Mouse (Mus musculus) kidney, adult 2 months (tissue): Measurements from ENCODE around the gene Edc3. TPM values are rescaled to one million over a fixed set of nuclear protein-coding genes. Genes with fewer than 3 reads are reported as not detected.

Source experiments
- DNase-seq: peaks from one replicate; pipeline ENCODE4 v3.0.0; 2021
- H3K27ac ChIP-seq: fragments of 200-500 bp; 2 replicates; pipeline ENCODE4 v1.5.1; 2012; ENCODE audit warnings: low read depth, low read length, control low read depth, inconsistent platforms; ENCODE audit not compliant: insufficient read depth
- H3K27me3 ChIP-seq: fragments of 200-500 bp; replicated peaks from 2 replicates; pipeline ENCODE4 v1.6.1; 2012; ENCODE audit warnings: mild to moderate bottlenecking, moderate library complexity, low read length, inconsistent platforms; ENCODE audit not compliant: control insufficient read depth, insufficient read depth
- H3K36me3 ChIP-seq: fragments of 200-500 bp; 2 replicates; pipeline ENCODE4 v1.6.1; 2012; ENCODE audit warnings: mild to moderate bottlenecking, moderate library complexity, low read length, inconsistent platforms; ENCODE audit not compliant: control insufficient read depth, insufficient read depth
- H3K4me1 ChIP-seq: fragments of 200-500 bp; 2 replicates; pipeline ENCODE4 v1.6.1; 2011; ENCODE audit warnings: low read length; ENCODE audit not compliant: control insufficient read depth, insufficient read depth
- H3K4me3 ChIP-seq: fragments of 200-500 bp; 2 replicates; pipeline ENCODE4 v1.5.1; 2011; ENCODE audit warnings: mild to moderate bottlenecking, low read depth, low read length, control low read depth; ENCODE audit not compliant: insufficient read depth
- CTCF ChIP-seq: fragments of 200-500 bp; conservative IDR thresholded peaks from 2 replicates; pipeline ENCODE4 v1.5.1; 2011; ENCODE audit warnings: low read depth, mild to moderate bottlenecking, control low read depth, low read length, moderate library complexity, mixed read lengths; ENCODE audit not compliant: insufficient read depth, insufficient read length
- POLR2A ChIP-seq: fragments of 200-500 bp; IDR thresholded peaks from one replicate; pipeline ENCODE4 v1.6.1; 2011; ENCODE audit warnings: low read depth, low read length, control low read depth
- WGBS: fragments of 180-500 bp; shearing (Covaris S2); methylation state at CpG from one replicate; pipeline ENCODE4 v1.1.7; 2018; 5-methylcytosine and 5-hydroxymethylcytosine counted together
- polyA plus RNA-seq: library from polyadenylated mRNA; depleted of rRNA; stranded (reverse); fragments of >200 nt; gene quantifications from 2 replicates; pipeline ENCODE4 v1.2.3, GENCODE M21; 2012; rRNA removed

The Edc3 gene
- polyA plus RNA-seq, 1 experiment = 7.9 TPM

- Histone ChIP-seq H3K4me3 (no peak overlapping the region), H3K36me3 (no peaks in the 10 kb centered on the region; the same call in 1 of the 2 replicates), H3K4me1 (peaks cover under 1% of the 10 kb centered on the region; the same call in 1 of the 2 replicates), H3K27me3 (no peaks in the 10 kb centered on the region), H3K27ac (no peak overlapping the region)
- DNase-seq = no peak
- TF ChIP-seq POLR2A (no peak), CTCF (no peak)
- 96% methylated on average over 9 of the region's 9 CpGs for WGBS
Observed at GRCm38 (mm10) chr9:57800325-57800975, 92.1 kb downstream of the Edc3 start.

Other genes with a start within 250 kb of the Edc3 start
- gene Scamp5, start 240.5 kb upstream of the Edc3 start, polyA plus RNA-seq = 76.4 and 83.5 TPM in 2 replicates
- 0.36 and 0.94 TPM in 2 replicates for gene Rpp25, start 204.5 kb upstream of the Edc3 start, polyA plus RNA-seq
- 757 and 763 TPM in 2 replicates for gene Cox5a, start 187.3 kb upstream of the Edc3 start, polyA plus RNA-seq
- 6.2 and 12.2 TPM in 2 replicates for gene Fam219b, start 171.0 kb upstream of the Edc3 start, polyA plus RNA-seq
- 62.4 and 70.4 TPM in 2 replicates for gene Mpi, start 155.8 kb upstream of the Edc3 start, polyA plus RNA-seq
- gene Scamp2, start 147.6 kb upstream of the Edc3 start, polyA plus RNA-seq = 166 and 187 TPM in 2 replicates
- 26.2 and 26.9 TPM in 2 replicates for gene Ulk3, start 119.1 kb upstream of the Edc3 start, polyA plus RNA-seq
- gene Cplx3, start 102.3 kb upstream of the Edc3 start, polyA plus RNA-seq = 0.42 and 0.47 TPM in 2 replicates
- 0.08 TPM in 1 of 2 replicates, not detected in the other for gene Lman1l, start 87.8 kb upstream of the Edc3 start, polyA plus RNA-seq
- 30.9 and 42.4 TPM in 2 replicates for gene Csk, start 54.9 kb upstream of the Edc3 start, polyA plus RNA-seq
- gene Cyp1a2, start 24.8 kb upstream of the Edc3 start, polyA plus RNA-seq = 0.07 TPM in 1 of 2 replicates, not detected in the other
- gene Cyp1a1, start 20.6 kb upstream of the Edc3 start, polyA plus RNA-seq = 0.97 and 1.0 TPM in 2 replicates
- gene Clk3, start 57.3 kb downstream of the Edc3 start, polyA plus RNA-seq = 71.1 and 81.0 TPM in 2 replicates
- gene Arid3b, start 128.3 kb downstream of the Edc3 start, polyA plus RNA-seq = 4.6 and 5.0 TPM in 2 replicates
- gene Ubl7, start 202.4 kb downstream of the Edc3 start, polyA plus RNA-seq = 144 and 150 TPM in 2 replicates
- gene Sema7a, start 231.6 kb downstream of the Edc3 start, polyA plus RNA-seq = 9.4 and 9.6 TPM in 2 replicates